Mouse (Mus musculus) liver, adult 2 months (tissue): ENCODE measurements at regions not wholly inside any gene's neighbourhood (a gene's known extent, or its start where the extent isn't known, plus 50 kb on each side); places are given as distances from the start of the nearest gene placed in this dataset.

Experiments used
- CTCF ChIP-seq: fragments of 200-500 bp; IDR thresholded peaks from 2 replicates; pipeline ENCODE4 v1.5.1; 2011; ENCODE audit warnings: low read depth, low read length, control low read depth
- POLR2A ChIP-seq: fragments of 200-500 bp; IDR thresholded peaks from 2 replicates; pipeline ENCODE4 v1.6.1; 2011; ENCODE audit warnings: low read length, control low read depth; ENCODE audit not compliant: insufficient read depth; ENCODE audit errors: extremely low read depth

DNA sequence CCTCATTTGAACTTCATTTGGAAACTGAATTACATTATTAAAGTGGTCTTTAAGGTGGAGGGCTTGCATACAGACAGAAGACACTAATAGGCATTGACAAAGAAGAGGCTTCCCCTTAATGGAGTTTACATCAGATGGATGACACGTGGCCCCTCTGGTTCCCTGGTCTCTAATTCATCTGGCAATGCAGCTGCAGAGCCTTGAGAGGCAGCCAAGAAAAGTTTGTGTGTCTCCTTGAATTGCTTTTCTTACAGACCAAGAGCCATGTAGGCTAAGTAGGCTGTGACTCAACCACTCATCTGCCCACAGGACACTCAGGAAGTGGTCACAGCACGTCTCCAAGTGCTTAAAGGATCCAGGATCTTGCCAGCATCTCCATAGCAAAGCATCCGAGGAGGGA is 183.8 kb downstream of the Pdcd6ip start:
- no peak for TF ChIP-seq POLR2A
- no peak for TF ChIP-seq CTCF
